Mouse (Mus musculus) c-Kit-positive CD71-positive TER-119-negative erythroid progenitor cells, embryonic 14.5 days (primary cell): ENCODE data around the gene Cacnb1.

Experiments used
- DNase-seq: peaks from one replicate; pipeline ENCODE4 v3.0.0-alpha.2; 2013; ENCODE audit warnings: low read depth

The Cacnb1 gene

DNA sequence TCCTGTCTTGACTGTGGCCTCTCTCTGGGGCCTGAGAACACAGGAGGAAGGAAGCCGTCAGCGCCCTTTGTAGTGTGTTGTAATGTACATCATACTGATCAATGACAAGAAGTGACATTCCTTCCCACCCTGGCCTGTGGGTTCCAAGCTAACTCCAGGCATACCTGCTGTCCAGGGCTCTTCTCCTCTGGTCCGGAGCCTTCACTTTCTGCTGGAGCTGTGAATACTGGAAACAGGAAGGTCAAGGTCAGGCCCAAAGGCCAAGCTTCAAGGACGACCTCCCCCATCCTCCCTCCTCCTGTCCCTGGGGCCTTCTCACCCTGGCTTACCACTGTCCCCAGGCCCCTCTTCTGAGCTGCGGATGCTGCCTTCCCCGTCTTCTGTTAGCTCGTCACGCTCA is 18.1 kb upstream of the Cacnb1 start:
- DNase-seq = no peak

DNA sequence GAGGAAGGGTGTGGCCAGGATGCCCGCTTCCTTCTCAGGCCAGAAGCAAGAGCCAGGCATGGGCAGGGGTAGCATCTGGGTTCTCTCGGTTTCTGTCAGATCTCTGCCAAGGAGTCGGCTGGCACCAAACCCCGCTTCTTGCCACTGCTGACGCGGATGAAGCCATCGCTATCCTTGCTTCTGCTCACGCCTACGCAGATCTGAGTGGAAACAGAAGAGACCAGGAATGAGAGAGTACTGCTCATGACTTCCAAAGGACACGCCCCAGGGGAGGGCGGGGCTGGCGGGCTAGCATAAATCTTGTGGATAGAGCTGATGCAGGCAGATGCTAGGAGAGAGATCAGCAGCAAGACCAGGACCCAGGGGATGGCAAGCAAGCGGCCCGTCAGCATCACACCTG is 15.0 kb upstream of the Cacnb1 start:
- DNase-seq = no peak

- DNase-seq = no peak
These were observed 13.1 kb upstream of the Cacnb1 start for GRCm38 (mm10) chr11:98035977-98036377.

GRCm38 (mm10) chr11:98034840-98035239 is 12.0 kb upstream of the Cacnb1 start:
- no peak for DNase-seq

DNA sequence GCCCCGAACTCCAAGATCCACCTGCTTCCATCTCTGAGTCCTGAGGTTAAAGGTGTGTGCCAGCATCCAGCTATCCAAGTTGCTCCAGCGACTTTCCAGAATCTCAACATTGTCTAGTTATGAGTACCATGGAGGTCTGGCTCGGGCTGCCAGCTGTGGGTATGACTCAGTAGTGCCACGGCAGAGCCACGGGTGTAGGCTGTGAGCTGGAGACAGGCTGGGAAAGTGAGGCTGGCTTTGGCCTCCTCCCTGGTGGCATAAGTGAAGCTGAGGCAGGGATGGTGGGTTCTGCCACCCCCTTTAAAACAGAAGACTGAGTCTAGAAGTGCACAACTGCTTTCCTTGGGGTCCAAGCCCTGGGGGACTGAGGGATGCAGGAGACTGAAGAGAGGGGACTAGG is 11.2 kb upstream of the Cacnb1 start:
- DNase-seq = no peak

DNA sequence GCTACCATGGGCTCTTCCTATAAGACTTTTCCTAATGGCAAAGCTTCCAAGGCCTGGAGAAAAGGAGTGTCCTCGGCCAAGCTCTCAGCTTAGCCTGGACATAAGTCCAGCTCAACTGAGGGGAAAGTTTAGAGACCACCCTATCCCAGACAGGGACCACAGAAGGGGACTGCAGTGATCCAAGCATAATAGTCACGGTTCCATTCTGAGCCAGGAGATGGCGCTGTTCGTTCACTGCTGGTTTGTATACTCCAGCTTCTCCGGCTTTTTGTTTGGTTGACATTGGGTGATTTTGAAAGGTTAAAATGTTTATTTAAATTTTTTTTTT is 8.6 kb upstream of the Cacnb1 start:
- peak; percentile 75 for DNase-seq

GRCm38 (mm10) chr11:98030701-98031442 is 8.0 kb upstream of the Cacnb1 start:
- no peak for DNase-seq

DNA sequence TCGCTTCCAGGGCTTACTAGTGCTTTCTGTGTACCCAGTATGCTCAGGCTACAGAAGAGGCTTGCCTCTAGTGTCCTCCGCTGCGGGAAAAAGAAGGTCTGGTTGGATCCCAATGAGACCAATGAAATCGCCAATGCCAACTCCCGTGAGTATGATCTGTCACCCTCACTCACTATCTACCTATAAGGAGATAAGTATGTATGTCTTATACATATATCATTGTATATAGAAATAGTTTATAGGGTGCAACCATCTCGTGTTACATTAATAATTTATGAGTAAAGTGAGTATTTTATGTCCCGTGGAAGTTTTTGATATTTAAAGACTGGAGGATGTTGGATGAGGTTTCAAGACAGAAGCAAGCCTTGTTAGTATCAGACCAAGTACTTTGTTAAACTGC is 5.0 kb upstream of the Cacnb1 start:
- no peak for DNase-seq

DNA sequence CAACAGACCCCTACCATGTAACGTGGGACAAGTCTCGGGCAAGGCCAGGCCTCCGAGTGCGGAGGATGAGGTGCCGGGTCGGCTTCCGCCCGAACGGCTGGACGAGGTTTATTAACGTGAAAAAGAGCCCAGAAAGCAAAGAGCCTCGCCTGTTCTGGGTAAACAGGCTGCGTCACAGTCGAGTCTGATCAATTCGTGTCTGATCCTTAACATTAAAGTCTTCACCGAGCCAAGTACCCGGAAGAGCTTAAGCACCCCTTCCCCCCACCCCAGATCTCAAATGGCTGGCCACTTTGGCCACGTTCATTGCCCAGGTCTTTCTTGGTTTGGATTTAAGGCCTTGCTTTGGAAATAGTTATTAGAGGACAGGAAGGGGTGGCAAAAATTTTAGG is 4.5 kb upstream of the Cacnb1 start:
- DNase-seq = no peak

DNA sequence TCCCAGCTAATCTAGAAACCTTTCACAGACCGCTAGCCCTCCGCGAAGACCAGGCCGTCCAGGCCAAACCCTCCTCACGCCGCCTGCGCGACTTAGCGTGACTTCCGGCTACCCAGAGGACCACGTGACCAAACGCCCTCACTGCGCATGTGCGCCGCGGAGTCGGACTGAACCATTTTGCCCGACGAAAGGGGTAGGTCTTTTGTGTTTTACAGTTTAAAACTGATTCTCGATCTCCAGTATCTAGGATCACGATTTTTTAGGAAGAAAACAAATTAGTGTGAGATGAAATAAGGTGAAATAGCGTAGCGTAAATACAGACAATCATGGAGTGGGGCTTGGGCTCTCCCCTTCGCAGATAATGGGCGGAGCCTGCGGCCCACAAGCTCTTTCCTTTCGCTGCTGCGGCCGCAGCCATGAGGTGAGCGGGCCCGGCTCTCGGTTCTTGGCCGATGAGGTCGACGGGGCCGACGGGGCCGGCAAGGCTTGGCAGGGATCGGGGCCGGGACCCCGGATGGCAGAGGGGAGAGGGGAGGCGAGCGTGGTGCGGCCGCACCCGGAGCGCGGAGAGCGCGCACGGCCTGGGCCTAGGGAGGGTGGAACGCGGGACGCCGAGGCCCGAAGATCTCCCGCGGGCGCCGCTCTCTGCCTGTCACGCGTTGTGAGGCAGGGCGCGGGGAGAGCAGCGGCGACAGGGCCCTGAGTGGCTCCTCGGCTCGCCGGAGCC is 3.9 kb upstream of the Cacnb1 start, which contains the start of gene Rpl19:
Rpl19 (plus strand) TSS at position 141 of the 727 bp plus-strand sequence.
- DNase-seq = peak; percentile 86

DNA sequence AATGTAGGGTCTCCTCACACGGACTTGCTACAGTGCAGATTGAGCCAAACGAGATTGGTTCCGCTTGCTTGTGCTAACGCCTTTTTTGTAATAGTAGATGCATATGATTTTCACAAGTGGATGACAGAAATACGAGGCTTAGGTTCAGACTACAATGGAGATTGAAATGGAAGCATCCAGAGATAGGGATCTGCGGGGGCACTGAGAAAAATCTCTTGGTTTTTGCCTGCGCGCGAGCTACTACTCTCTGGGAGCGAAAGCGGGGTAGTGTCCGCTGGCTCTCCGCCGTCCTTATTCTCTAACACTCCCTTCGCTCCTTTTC is 3.4 kb upstream of the Cacnb1 start:
- no peak for DNase-seq

GRCm38 (mm10) chr11:98024516-98024915 is 1.7 kb upstream of the Cacnb1 start:
- no peak for DNase-seq

DNA sequence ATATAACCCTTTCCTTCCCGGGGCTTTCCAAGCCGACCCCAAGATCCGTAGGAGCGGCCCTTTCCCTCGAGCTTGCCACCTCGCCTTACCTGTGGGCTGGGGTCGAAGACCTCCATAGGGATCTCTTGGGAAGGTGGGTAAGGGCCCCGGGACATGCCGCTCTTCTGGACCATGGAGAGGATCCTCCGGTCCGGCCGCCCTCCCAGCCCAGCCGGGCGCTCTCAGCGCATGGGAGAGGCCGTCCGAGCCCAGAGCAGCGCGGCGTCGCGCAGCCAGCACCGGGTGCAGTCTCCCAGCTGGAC is 630 bp downstream of the Cacnb1 start:
- DNase-seq = no peak

- no peak for DNase-seq
These were observed 1.1 kb downstream of the Cacnb1 start for GRCm38 (mm10) chr11:98021565-98022252.

DNA sequence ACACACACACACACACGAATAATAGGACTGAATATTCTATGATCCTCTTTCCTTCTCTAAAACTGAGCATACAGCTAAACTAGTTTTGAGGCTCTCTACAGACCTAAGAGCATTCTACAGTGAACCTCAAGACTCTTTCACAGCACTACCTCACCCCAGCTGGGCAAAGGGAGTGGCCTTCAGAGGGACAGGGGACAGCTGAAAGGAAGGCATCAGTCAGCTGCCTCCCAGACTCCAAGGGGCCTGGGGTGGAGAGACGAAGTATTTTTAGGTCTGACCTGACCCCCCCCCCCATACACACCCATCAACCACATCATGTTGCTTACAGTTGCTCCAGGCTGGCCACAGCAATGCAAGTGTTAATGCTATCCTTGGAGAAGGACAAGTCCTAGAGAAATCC is 1.7 kb downstream of the Cacnb1 start:
- no peak for DNase-seq

- DNase-seq = no peak
These were observed 2.1 kb downstream of the Cacnb1 start for GRCm38 (mm10) chr11:98020710-98021109.

DNA sequence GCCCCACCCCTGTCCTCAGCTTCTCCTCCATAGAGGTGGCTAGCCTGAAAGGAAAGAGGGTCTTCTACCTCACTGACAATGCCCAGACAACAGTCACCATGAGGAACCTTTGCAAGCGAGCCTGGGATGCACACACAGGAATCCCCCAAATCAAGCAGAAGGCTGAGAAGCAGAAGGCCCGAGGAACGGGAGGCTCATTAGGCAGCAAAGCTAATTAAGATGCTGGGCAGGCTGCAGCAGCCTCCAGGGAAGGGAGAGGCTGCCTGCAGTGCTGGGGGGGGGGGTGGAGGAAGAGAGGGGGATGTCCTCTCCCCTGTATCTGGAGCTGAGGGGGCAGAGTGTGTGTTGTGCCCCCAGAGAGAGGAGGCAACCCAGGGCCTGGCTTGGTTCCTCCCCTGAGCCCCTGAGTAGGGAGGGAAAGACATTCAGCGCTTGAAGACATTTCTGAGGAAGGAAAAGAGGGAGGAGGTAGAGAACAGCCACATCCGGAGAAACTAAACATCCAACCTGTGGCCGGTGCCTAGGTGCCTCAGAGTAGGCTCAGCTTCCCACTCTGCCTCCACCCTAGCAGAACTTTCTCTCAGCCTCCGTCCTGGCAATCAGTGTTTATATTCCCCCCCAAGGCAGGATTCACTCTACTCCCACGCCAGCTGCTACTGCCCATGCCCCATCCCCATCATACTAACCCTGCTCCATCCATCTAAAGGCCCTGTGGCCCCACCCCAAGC is 2.8 kb downstream of the Cacnb1 start:
- no peak for DNase-seq

- DNase-seq = no peak
These were observed 3.8 kb downstream of the Cacnb1 start for GRCm38 (mm10) chr11:98018858-98019641.

DNA sequence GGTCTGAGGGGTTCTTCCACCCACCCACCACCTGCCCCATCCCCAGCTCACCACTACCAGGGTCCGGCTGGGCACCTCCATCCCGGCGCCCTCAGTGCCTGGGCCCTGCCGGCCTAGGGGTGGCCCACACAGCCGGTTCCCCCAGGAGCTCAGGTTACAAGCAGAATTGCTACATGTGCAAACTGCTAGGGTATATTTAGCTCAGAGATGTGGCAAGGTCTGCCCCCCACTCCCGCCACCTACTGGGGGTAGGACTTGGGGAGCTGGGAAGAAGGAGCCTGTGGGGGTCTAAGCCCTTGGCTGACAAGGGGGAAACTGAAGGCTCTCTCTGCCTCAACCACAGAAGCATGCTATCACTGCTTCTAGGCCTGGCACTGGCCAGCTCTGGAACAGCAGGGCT is 4.6 kb downstream of the Cacnb1 start:
- DNase-seq = no peak

DNA sequence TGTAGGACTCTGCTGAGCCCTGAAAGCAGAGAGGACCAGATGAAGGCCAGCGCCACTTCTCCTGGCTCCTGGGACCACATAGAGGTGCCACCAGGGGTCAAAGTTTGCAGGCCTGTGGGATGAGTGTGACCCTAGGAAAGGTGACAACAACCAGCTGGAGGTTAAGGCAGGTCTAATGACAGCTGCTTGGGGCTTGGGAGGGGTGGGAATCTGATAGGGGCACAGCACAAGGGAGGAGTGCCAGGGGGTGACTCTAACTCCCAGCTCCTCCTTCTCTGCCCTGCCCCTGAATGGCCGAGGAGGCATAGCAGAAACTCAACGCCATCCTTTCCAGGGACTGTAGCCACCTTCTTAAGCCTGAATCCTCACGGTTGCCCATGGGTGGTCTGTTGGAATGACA is 6.0 kb downstream of the Cacnb1 start:
- DNase-seq = no peak

GRCm38 (mm10) chr11:98016177-98016576 is 6.7 kb downstream of the Cacnb1 start:
- DNase-seq = no peak

- no peak for DNase-seq
These were observed 10.0 kb downstream of the Cacnb1 start for GRCm38 (mm10) chr11:98012831-98013230.
